Mouse (Mus musculus): ENCODE data around the gene Atl2.
A peak's percentile ranks its signal among the peaks of the same experiment; 100 is the strongest.

DNA sequence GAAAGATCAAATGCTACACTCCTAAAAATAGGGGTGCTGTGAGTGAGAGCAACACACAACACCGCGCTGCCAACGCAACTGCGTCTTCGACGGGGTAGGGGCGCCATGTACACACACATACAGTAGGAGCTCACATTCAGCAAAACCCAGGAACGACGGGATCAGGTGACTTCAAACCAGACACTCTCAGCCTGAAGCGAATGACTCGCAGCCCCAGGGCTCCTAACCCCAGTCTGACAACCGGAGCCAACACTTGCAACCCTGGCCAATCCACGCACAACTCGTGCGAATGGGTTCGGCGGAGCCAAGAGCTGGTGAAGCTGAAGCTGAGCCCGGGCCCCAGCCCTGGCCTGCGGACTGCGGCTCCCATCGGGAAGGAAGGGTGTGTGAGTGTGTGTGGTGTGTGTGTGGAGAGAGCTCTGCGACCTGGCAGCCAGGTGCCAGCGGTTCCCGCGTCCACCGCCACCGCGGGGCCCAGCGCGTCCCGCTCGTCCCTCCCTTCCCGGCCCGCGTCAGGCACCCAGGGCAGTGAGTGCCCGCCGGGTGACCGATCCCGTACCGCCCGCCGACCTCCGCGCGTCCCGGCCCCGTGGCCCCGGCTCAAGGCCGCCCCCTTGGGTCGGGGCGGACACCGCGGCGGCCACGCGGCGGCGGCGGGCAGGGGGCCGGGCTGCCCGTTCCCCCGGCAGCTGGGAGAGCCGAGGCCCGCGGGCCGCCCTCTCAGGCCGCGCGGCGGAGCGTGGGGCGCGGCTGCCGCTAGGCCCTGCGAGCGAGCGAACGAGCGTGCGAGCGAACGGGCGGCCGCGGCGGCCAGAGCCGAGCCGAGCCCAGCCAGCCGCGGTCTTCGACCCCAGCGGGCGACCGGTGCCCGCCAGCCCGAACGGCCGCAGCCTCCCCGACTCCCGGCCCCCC, 696 bp downstream of the Atl2 start:
- TF ChIP-seq CTCF (IDR thresholded peaks at IDR 0.05; ENCODE audit: borderline replicate concordance, control insufficient read depth, extremely low read depth, insufficient read depth, low read length, poor library complexity), result 0 out of 2 replicates have a peak, but pooled peaks have one; percentile 35
- TF ChIP-seq POLR2A (IDR thresholded peaks at IDR 0.05; ENCODE audit: control insufficient read depth, extremely low read depth, insufficient read depth, low read length, poor library complexity), result peak; percentile 58
